Mouse (Mus musculus) heart, postnatal 0 days (tissue): Measurements from ENCODE around the gene Mapk8ip1.

ENCODE experiments used
- CTCF ChIP-seq: IDR thresholded peaks from 2 replicates; pipeline ENCODE4 v1.5.1; 2016; ENCODE audit warnings: antibody characterized with exemption, control low read depth, low read depth
- EP300 ChIP-seq: IDR thresholded peaks from 2 replicates; pipeline ENCODE4 v1.6.1; 2016; ENCODE audit warnings: antibody characterized with exemption, low read depth

- TF ChIP-seq CTCF (no peak), EP300 (no peak)
These were observed 12.0 kb downstream of the Mapk8ip1 start for GRCm38 (mm10) chr2:92388891-92389641.
